Mouse (Mus musculus) kidney, adult 2 months (tissue): ENCODE results near the gene Cryz. TPM values are rescaled to one million over a fixed set of nuclear protein-coding genes. Genes with fewer than 3 reads are reported as not detected.

Experiments
- DNase-seq: peaks from one replicate; pipeline ENCODE4 v3.0.0; 2021
- H3K27ac ChIP-seq: fragments of 200-500 bp; 2 replicates; pipeline ENCODE4 v1.5.1; 2012; ENCODE audit warnings: low read depth, low read length, control low read depth, inconsistent platforms; ENCODE audit not compliant: insufficient read depth
- H3K27me3 ChIP-seq: fragments of 200-500 bp; replicated peaks from 2 replicates; pipeline ENCODE4 v1.6.1; 2012; ENCODE audit warnings: mild to moderate bottlenecking, moderate library complexity, low read length, inconsistent platforms; ENCODE audit not compliant: control insufficient read depth, insufficient read depth
- H3K36me3 ChIP-seq: fragments of 200-500 bp; 2 replicates; pipeline ENCODE4 v1.6.1; 2012; ENCODE audit warnings: mild to moderate bottlenecking, moderate library complexity, low read length, inconsistent platforms; ENCODE audit not compliant: control insufficient read depth, insufficient read depth
- H3K4me1 ChIP-seq: fragments of 200-500 bp; 2 replicates; pipeline ENCODE4 v1.6.1; 2011; ENCODE audit warnings: low read length; ENCODE audit not compliant: control insufficient read depth, insufficient read depth
- H3K4me3 ChIP-seq: fragments of 200-500 bp; 2 replicates; pipeline ENCODE4 v1.5.1; 2011; ENCODE audit warnings: mild to moderate bottlenecking, low read depth, low read length, control low read depth; ENCODE audit not compliant: insufficient read depth
- CTCF ChIP-seq: fragments of 200-500 bp; conservative IDR thresholded peaks from 2 replicates; pipeline ENCODE4 v1.5.1; 2011; ENCODE audit warnings: low read depth, mild to moderate bottlenecking, control low read depth, low read length, moderate library complexity, mixed read lengths; ENCODE audit not compliant: insufficient read depth, insufficient read length
- POLR2A ChIP-seq: fragments of 200-500 bp; IDR thresholded peaks from one replicate; pipeline ENCODE4 v1.6.1; 2011; ENCODE audit warnings: low read depth, low read length, control low read depth
- WGBS: fragments of 180-500 bp; shearing (Covaris S2); methylation state at CpG from one replicate; pipeline ENCODE4 v1.1.7; 2018; 5-methylcytosine and 5-hydroxymethylcytosine counted together
- polyA plus RNA-seq: library from polyadenylated mRNA; depleted of rRNA; stranded (reverse); fragments of >200 nt; gene quantifications from 2 replicates; pipeline ENCODE4 v1.2.3, GENCODE M21; 2012

The Cryz gene
- polyA plus RNA-seq, 1 experiment, result 240 TPM

DNA sequence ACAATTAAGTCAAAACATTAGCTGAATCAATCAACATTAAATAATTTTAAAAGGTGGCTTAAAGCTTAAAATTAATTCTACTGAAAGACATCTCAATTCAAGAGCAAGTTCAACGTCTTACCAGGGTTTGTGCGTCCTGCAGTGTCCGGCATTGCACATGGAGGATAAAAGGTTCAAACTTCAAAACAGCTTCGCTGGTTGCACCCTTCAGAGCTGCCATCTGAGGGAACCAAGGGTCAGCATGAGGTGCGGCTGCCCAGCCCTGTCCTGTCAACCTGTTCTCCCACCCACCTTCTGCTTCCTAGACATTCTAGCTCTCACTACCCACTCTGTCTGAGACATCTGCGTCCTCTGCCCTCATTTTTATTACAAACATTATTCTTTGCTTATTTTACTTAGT is 2.9 kb upstream of the Cryz start:
- DNase-seq, result peak; percentile 53
- peaks cover 4% of the 10 kb centered on the region; the same call in 1 of the 2 replicates for H3K4me1 ChIP-seq
- H3K27me3 ChIP-seq, result no peaks in the 10 kb centered on the region
- H3K27ac ChIP-seq, result peak overlapping the region; percentile 62
- peaks cover 2% of the 10 kb centered on the region; the same call in 1 of the 2 replicates for H3K36me3 ChIP-seq
- WGBS, result 61% methylated on average over 6 of the region's 6 CpGs
- peak overlapping the region; percentile 6; the same call in 1 of the 2 replicates for H3K4me3 ChIP-seq
- TF ChIP-seq POLR2A (no peak), CTCF (no peak)

- peaks cover 2% of the 10 kb centered on the region; the same call in 1 of the 2 replicates for H3K36me3 ChIP-seq
- DNase-seq, result peak; percentile 84
- peaks cover 4% of the 10 kb centered on the region; the same call in 1 of the 2 replicates for H3K4me1 ChIP-seq
- 67% methylated on average over 6 of the region's 6 CpGs for WGBS
- H3K27me3 ChIP-seq, result no peaks in the 10 kb centered on the region
- H3K4me3 ChIP-seq, result peak overlapping the region; percentile 6; the same call in 1 of the 2 replicates
- H3K27ac ChIP-seq, result peak overlapping the region; percentile 62
- no peak for TF ChIP-seq CTCF
These were observed 2.4 kb upstream of the Cryz start for GRCm38 (mm10) chr3:154594156-154594555.

- no peaks in the 10 kb centered on the region for H3K36me3 ChIP-seq
- H3K4me3 ChIP-seq, result peak within 1 kb of the TSS; percentile 96
- H3K4me1 ChIP-seq, result peaks cover 4% of the 10 kb centered on the region; the same call in 1 of the 2 replicates
- H3K27me3 ChIP-seq, result no peaks in the 10 kb centered on the region
- peak; percentile 98 for DNase-seq
- WGBS, result under 1% methylated on average over 38 of the region's 38 CpGs
- peak; percentile 14 for TF ChIP-seq POLR2A
- TF ChIP-seq CTCF, result peak; percentile 52
- H3K27ac ChIP-seq, result peak within 1 kb of the TSS; percentile 98
These were observed 533 bp downstream of the Cryz start, which contains the start of gene Tyw3 for GRCm38 (mm10) chr3:154596934-154597554. Gene Tyw3 (minus strand): TSS chr3:154597104.

- DNase-seq, result peak; percentile 90
- Histone ChIP-seq H3K27ac (peak overlapping the region; percentile 97), H3K4me1 (peaks cover 4% of the 10 kb centered on the region; the same call in 1 of the 2 replicates), H3K4me3 (peak overlapping the region; percentile 96), H3K27me3 (no peaks in the 10 kb centered on the region), H3K36me3 (no peaks in the 10 kb centered on the region)
- 18% methylated on average over 7 of the region's 7 CpGs for WGBS
- no peak for TF ChIP-seq CTCF
- no peak for TF ChIP-seq POLR2A
These were observed 1.1 kb downstream of the Cryz start for GRCm38 (mm10) chr3:154597561-154597960.

DNA sequence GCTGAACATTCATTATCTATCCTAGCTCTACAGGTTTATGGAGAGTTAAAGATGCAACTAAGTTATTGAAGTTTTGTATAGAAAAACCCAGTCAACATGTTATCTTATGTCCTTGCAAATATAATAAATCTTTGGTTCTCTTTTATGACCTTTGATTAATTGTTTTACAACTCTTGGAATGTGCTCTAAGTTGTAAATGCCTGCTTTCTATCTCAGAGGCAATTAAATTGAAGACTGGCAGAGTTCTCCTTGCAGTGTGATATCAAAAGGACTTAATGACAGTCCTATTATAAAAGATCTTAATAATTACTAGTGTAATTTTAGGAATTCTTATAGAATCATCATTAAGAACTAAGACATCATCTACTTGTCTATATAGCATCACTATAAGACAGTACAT is 5.6 kb downstream of the Cryz start:
- H3K27ac ChIP-seq, result no peak overlapping the region
- no peak overlapping the region for H3K4me3 ChIP-seq

GRCm38 (mm10) chr3:154604871-154605270 is 8.4 kb downstream of the Cryz start:
- Histone ChIP-seq H3K4me3 (no peak overlapping the region), H3K4me1 (peaks cover 18% of the 10 kb centered on the region; the same call in 1 of the 2 replicates), H3K27me3 (no peaks in the 10 kb centered on the region), H3K27ac (peak overlapping the region; percentile 42), H3K36me3 (peaks cover 15% of the 10 kb centered on the region)
- DNase-seq, result peak; percentile 46
- no peak for TF ChIP-seq POLR2A
- TF ChIP-seq CTCF, result no peak
- 46% methylated on average over 5 of the region's 5 CpGs for WGBS

More for the DNA sequence above, 5.6 kb downstream of the Cryz start:
- peaks cover 16% of the 10 kb centered on the region; the same call in 1 of the 2 replicates for H3K4me1 ChIP-seq
- DNase-seq, result no peak
- peaks cover 5% of the 10 kb centered on the region; the same call in 1 of the 2 replicates for H3K36me3 ChIP-seq
- H3K27me3 ChIP-seq, result no peaks in the 10 kb centered on the region
- TF ChIP-seq CTCF (no peak), POLR2A (no peak)

DNA sequence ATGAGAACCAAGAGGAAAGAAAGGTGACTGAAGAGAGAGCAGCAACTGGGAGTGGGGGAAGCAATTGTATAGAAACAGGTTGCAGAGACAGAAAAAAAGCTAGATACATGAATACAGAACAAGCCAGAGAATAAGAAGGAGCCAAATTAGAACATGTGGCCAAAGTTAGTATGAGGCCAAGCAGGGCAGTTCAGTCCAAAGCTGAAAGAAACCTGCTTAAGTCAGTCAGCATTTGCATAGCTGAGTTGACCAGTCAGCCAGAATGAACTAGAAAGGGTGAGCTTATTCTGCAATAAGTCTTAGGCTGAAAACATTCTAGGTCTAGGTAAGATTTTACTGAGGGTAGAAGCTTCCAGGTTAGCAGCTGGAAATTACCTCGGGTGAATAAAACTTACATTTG is 11.4 kb downstream of the Cryz start:
- H3K36me3 ChIP-seq, result peaks cover 15% of the 10 kb centered on the region
- H3K27me3 ChIP-seq, result no peaks in the 10 kb centered on the region
- peak overlapping the region; percentile 41; the same call in 1 of the 2 replicates for H3K27ac ChIP-seq
- 42% methylated on average over 1 of the region's 1 CpGs for WGBS
- TF ChIP-seq CTCF, result no peak
- TF ChIP-seq POLR2A, result no peak
- peaks cover 15% of the 10 kb centered on the region; the same call in 1 of the 2 replicates for H3K4me1 ChIP-seq
- H3K4me3 ChIP-seq, result no peak overlapping the region
- DNase-seq, result peak; percentile 53
